Mouse (Mus musculus) lung, adult 2 months (tissue): ENCODE measurements around the gene Zc3h4. TPM values are rescaled to one million over a fixed set of nuclear protein-coding genes. Genes with fewer than 3 reads are reported as not detected.

ENCODE experiments used
- DNase-seq: peaks from one replicate; pipeline ENCODE4 v3.0.0; 2022
- H3K4me1 ChIP-seq: fragments of 200-500 bp; 2 replicates; pipeline ENCODE4 v1.6.1; 2011; ENCODE audit warnings: low read length; ENCODE audit not compliant: control insufficient read depth, insufficient read depth
- H3K4me3 ChIP-seq: fragments of 200-500 bp; replicated peaks from 2 replicates; pipeline ENCODE3; 2011; ENCODE audit warnings: low read depth, mild to moderate bottlenecking, control low read depth, low read length; ENCODE audit errors: extremely low read depth
- CTCF ChIP-seq: fragments of 200-500 bp; IDR thresholded peaks from 2 replicates; pipeline ENCODE4 v1.5.1; 2011; ENCODE audit warnings: mild to moderate bottlenecking, low read length, control low read depth; ENCODE audit not compliant: insufficient read depth
- POLR2A ChIP-seq: fragments of 200-500 bp; IDR thresholded peaks from 2 replicates; pipeline ENCODE4 v1.6.1; 2011; ENCODE audit warnings: low read depth, mild to moderate bottlenecking, control low read depth, low read length, borderline replicate concordance; ENCODE audit errors: extremely low read depth
- WGBS: fragments of 180-500 bp; shearing (Covaris S2); methylation state at CpG from one replicate; pipeline ENCODE4 v1.1.7; 2018; 5-methylcytosine and 5-hydroxymethylcytosine counted together
- polyA plus RNA-seq: library from polyadenylated mRNA; depleted of rRNA; stranded (reverse); fragments of >200 nt; gene quantifications from 2 replicates; pipeline ENCODE4 v1.2.3, GENCODE M21; 2012; rRNA removed

The Zc3h4 gene
- polyA plus RNA-seq, result 44.9 and 45.9 TPM in 2 replicates

DNA sequence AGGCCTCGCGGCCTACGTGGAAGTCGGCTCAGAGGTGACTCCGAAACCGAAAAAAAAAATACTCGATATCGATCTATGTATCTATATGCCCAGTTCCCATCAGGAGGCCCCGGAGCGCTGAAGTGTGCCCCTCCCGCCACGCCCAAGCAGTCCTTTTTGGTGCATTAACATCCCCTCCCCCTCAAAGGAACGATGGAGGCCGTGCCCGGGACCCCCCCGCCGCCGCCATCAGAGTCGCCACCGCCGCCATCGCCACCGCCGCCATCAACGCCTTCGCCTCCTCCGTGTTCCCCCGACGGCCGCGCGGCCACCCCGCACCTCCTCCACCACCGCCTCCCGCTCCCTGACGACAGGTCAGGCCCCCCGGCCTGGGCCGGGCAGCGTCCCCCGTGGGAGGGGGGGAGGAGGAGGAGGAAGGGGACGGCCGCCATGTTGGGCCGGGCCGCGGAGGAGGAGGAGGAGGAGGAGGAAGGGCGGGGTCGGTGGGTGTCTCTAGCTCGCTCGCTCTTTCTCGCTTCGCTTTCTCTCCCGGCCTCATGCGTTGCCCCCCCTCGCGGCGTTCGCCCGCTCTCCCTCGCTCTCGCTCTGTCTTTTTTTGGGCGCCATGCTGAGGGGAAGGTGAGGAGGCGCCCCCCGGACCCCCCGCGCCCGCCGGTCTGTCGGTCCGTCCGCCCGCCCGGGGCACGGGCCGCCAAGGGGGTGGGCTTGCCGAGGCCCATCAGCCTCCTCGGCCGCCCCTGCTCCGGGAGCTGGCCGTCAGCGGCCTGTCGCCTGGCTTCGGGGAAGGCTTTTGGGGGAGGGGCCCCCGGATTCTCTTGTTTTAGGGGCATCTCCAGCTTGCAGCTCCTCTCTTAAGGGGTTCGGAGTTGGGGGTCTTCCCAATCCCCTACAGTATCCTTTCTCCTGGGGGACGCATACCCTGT lies at the start of gene Zc3h4:
Zc3h4 (plus strand) TSS at position 222 of the 923 bp plus-strand sequence.
- TF ChIP-seq CTCF (no peak), POLR2A (peak; percentile 96)
- DNase-seq, result peak; percentile 92
- Histone ChIP-seq H3K4me1 (peaks cover 26% of the 10 kb centered on the region), H3K4me3 (peak within 1 kb of the TSS; percentile 90)
- WGBS, result under 1% methylated on average over 76 of the region's 85 CpGs

DNA sequence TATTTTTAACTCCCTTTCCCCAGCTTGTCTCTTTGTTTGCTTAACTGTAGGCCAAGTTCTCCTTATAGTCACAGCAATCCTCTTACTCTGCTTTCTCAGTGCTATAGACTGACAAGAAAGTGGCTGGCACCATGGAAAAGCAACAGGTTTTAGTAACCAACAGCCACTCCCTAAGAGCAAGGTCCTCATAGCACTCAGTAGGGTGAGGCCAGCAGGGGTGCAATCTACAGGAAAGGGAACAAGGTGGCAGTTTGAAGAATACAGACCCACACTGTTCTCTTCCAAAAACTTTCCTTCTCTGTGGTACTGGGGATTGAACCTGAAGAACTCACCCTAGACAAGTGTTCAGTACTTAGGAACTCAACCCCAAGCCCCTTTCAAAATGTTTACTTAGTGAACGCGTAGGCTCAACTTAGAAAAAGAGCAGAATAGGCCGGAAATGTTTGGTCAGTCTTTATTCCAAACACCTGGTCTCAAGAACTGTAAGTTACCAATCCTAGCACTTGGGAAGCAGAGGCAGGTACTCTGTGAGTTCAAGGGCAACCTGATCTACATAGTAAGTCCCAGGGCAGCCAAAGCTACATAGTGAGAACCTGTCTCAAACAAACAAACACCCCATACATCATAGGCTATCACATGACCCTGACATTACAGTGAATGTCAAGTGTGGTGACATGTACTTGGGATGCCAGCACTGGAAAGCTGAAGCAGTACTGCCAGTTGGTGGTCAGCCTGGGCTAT lies 44.7 kb upstream of the Zc3h4 start:
- H3K4me1 ChIP-seq, result no peaks in the 10 kb centered on the region
- DNase-seq, result no peak
- WGBS, result 60% methylated on average over 3 of the region's 3 CpGs

DNA sequence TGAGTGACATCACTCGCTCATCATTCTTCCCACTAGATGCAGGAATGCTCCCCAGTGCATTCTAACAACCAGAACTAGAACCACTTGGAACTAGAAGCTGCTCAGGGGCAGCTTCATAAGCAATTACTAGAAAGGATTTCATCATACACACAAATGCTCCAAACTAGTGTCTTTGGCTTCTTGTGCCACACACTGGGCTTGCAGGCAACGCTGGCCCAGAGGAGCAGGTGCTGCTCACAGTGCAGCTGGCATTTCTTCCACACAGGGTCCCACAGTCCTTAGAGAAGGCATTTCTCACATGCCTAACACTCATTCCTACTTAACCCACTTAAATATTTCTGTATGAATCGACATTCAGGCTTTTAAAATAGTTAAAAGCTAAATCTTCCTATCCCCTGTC lies 43.1 kb upstream of the Zc3h4 start:
- no peak for DNase-seq
- Histone ChIP-seq H3K4me3 (no peak overlapping the region), H3K4me1 (no peaks in the 10 kb centered on the region; the same call in none of the 2 replicates)
- TF ChIP-seq POLR2A (no peak), CTCF (no peak)
- 71% methylated on average over 3 of the region's 3 CpGs for WGBS

More for the DNA sequence above, 44.7 kb upstream of the Zc3h4 start:
- H3K4me3 ChIP-seq, result no peak overlapping the region
- TF ChIP-seq POLR2A (no peak), CTCF (no peak)

DNA sequence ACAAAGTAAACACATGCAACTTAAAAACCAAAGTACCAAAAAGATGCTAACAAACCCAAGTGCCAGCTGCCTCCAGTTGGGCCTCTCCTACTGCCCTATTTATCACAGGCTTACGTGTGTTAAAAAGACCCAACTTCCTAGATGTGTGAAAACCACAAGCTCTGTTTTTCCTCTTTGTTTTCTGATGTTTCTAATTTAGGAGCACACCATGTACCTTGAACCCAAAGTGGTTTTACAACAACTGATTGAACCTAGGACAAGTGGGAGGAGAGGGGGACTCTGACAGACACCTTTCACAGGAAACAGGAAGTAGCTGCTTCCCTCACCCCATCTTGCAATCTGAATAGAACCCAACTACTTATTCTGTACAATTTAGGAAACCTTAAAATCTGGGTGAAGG lies 36.4 kb upstream of the Zc3h4 start:
- DNase-seq, result no peak
- Histone ChIP-seq H3K4me3 (no peak overlapping the region), H3K4me1 (peaks cover 24% of the 10 kb centered on the region)
- no peak for TF ChIP-seq POLR2A
- TF ChIP-seq CTCF, result no peak
- 47% methylated on average over 1 of the region's 1 CpGs for WGBS

DNA sequence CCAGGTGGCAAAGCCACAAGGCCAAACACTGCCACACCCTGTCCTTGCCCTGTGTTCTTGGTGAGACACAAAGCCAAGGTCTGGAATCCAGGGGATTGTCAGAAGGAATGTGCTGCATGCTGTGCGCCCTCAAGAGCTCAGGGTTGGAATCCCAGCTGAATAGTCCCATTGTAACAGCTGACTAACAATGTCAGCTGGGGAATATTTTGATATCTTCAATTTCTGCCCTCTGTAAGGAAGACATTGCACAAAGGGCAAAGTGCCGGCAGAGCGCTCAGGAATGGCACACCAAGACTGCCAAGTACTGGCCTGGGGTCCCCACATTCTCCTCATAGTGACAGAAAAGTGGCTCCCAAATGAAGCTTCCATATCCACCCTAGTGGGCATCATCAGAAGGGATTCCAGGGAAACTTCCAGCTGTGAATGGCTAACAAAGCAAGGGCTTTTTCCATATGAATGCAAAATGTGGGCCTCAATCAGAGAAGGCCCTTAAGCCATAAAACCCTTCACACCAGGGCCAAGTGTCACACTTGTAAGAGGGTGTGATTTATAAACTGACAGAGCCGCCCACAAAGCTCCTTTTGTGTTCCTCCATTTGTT lies 35.7 kb upstream of the Zc3h4 start:
- TF ChIP-seq POLR2A (no peak), CTCF (no peak)
- Histone ChIP-seq H3K4me1 (peaks cover 26% of the 10 kb centered on the region), H3K4me3 (no peak overlapping the region)
- DNase-seq, result no peak
- 67% methylated on average over 4 of the region's 4 CpGs for WGBS

DNA sequence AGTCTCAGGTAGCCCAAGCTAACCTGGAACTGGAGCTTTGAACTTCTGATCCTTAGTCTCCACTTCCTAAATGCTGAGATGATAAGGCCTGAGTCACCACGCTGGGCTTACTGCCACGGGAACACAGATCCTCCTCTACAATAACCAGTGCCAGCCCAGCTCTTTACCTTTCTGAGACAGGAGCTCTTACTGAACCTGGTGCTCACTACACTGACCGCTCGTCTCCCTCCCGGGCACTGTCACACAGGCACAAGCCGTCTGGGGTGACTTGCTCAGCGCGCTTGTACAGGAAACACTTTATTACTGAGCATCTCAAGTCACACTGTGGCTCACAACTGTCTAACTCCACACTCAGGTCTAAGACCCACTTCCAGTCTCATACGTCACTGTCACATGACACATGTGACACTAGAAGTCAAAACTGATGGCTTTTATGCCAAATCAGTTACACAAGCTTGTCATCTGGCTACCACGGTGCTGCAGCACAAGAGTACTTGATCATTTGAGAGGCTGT lies 34.5 kb upstream of the Zc3h4 start:
- peak; percentile 55 for DNase-seq
- 56% methylated on average over 10 of the region's 10 CpGs for WGBS

DNA sequence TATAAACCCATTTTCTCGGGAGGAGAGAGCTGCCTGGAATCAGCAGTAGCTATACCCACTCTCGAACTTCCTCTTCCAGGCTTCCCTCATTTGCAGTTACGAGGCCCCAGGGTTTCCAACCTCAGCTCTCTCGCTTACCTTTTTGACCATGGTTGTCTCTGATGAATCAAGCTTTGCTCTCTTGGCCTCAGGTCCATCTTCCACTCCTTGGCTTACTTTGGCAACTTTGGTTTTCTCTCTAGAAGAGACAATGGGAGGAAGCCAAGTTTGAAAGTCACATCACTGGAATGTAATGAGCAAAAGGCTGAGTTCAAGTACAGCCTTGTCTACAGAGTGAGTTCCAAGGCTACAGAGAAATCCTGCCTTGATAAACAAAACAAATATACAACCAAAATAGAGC lies 34.0 kb upstream of the Zc3h4 start:
- no peak for TF ChIP-seq CTCF
- no peak for TF ChIP-seq POLR2A
- 56% methylated on average over 4 of the region's 4 CpGs for WGBS
- Histone ChIP-seq H3K4me3 (no peak overlapping the region), H3K4me1 (peaks cover 26% of the 10 kb centered on the region)
- DNase-seq, result peak; percentile 39

More for the DNA sequence above, 34.5 kb upstream of the Zc3h4 start:
- Histone ChIP-seq H3K4me1 (peaks cover 26% of the 10 kb centered on the region), H3K4me3 (no peak overlapping the region)
- TF ChIP-seq POLR2A (peak; percentile 16; the same call in 1 of the 2 replicates), CTCF (no peak)

DNA sequence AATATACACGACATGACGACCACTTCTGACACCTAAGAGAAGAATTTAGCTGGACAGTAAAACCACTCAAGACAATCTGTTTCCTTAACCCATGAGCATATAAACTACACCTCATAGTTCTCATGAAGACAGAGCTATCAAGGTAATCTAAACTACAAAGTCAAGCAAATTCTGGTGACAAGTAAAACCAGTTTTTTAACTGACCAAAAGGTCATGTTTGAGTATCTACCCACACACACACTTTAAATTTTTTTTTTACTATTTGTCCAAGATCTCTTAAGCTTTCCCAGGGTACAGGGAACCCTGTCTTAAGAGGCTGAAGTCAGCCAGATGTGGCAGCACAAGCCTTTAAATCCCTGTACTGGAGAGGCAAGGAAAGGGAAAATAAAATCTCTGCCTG lies 31.9 kb upstream of the Zc3h4 start:
- no peak for TF ChIP-seq POLR2A
- no peak for TF ChIP-seq CTCF
- WGBS, result 74% methylated on average over 2 of the region's 2 CpGs

DNA sequence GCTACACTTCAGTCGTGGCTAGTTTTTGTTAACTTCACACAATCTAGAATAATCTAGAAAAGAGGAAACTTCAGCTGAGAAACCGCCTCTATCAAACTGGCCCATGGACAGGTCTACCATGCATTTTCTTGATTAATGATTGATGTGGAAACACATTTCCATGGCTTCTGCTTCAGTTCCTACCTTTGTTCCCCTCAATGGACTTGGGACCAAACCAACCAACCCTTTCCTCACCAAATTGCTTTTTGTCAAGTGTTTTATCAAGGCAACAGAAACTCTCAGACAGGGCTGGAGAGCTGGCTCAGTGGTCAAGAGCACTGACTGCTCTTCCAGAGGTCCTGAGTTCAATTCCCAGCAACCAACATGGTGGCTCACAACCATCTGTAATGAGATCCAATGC lies 30.1 kb upstream of the Zc3h4 start:
- DNase-seq, result no peak
- TF ChIP-seq CTCF (no peak), POLR2A (no peak)
- H3K4me1 ChIP-seq, result peaks cover 12% of the 10 kb centered on the region
- no peak overlapping the region for H3K4me3 ChIP-seq
- 78% methylated on average over 2 of the region's 2 CpGs for WGBS

More for the DNA sequence above, 31.9 kb upstream of the Zc3h4 start:
- Histone ChIP-seq H3K4me1 (peaks cover 24% of the 10 kb centered on the region), H3K4me3 (no peak overlapping the region)
- no peak for DNase-seq
